ENCODE assay signal across 22 mouse cellular contexts in the genomic region with DNA sequence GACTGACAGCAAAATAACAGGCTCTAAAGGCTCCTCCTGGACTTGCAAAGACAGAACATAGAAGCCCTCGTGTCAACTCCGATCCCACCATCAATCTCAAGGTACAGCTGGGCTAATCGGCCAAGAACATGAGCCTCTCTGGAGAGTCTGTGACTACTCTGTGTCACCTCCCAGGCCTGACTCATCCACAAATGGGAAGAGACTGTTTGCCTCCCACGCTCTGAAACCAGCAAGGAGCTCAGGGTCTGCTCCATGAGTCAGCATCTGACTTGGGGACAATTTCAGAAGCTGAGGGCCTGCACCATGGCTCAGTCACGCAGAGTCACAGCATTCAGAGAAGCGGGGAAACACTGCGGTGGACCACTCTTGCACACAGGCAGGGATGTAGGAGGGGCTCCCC.
DNase-seq lines count a peak whose midpoint lies in the region; ATAC-seq and TF ChIP-seq lines count a peak whose summit lies in the region.
"Had no signal": no experiment of that assay in that cellular context is flagged by ENCODE, and none has a peak within 500 bp of the region (broad histone marks: within the 10 kb centered on the region; RNA-seq: fewer than 3 reads in every experiment).

No protein-coding gene starts in this region.

- no peaks in the 10 kb centered on the region for H3K79me2 ChIP-seq in myocyte (ENCODE audit: control insufficient read depth, insufficient read depth)

- H3K4me2 ChIP-seq in myocyte (ENCODE audit: low read depth): peak overlapping the region; percentile 40
- no peak overlapping the region for H3K4me2 ChIP-seq in liver, embryonic 12.5 days
- H3K4me2 ChIP-seq: kidney, embryonic 15.5 days; limb, embryonic 13.5 days; midbrain, embryonic 15.5 days had no signal

- H3K27me3 ChIP-seq in myocyte (ENCODE audit: control insufficient read depth, insufficient read depth, insufficient read length): no peaks in the 10 kb centered on the region
- no peaks in the 10 kb centered on the region for H3K27me3 ChIP-seq in liver, embryonic 12.5 days (replicated peaks)
- H3K27me3 ChIP-seq in forebrain, embryonic 10.5 days (ENCODE audit: poor library complexity, severe bottlenecking): no peaks in the 10 kb centered on the region
- H3K27me3 ChIP-seq: kidney, embryonic 15.5 days; midbrain, embryonic 15.5 days had no signal

- H3K4me3 ChIP-seq in myocyte: no peak overlapping the region
- H3K4me3 ChIP-seq in liver, embryonic 12.5 days: no peak overlapping the region
- no peak overlapping the region for H3K4me3 ChIP-seq in forebrain, embryonic 10.5 days
- H3K4me3 ChIP-seq: hindbrain, embryonic 10.5 days; kidney, embryonic 15.5 days; limb, embryonic 13.5 days; midbrain, embryonic 15.5 days had no signal

- no peaks in the 10 kb centered on the region for H3K9me3 ChIP-seq in liver, embryonic 12.5 days (replicated peaks)
- no peaks in the 10 kb centered on the region for H3K9me3 ChIP-seq in forebrain, embryonic 10.5 days
- H3K9me3 ChIP-seq: hindbrain, embryonic 10.5 days; kidney, embryonic 15.5 days; limb, embryonic 13.5 days; midbrain, embryonic 15.5 days had no signal

- TF ChIP-seq POLR2A in myocyte (IDR thresholded peaks at IDR 0.05; ENCODE audit: insufficient read length, low read depth): no peak

- no peaks in the 10 kb centered on the region for H3K4me1 ChIP-seq in liver, embryonic 12.5 days
- H3K4me1 ChIP-seq in forebrain, embryonic 10.5 days: peaks cover 5% of the 10 kb centered on the region
- H3K4me1 ChIP-seq: midbrain, embryonic 15.5 days had no signal

- peak; percentile 21 for DNase-seq in left cerebral cortex, adult 11 months (ENCODE audit: low spot score)
- no peak for DNase-seq in left cerebral cortex, postnatal 10 days (ENCODE audit: extremely low spot score in 1 of 2, low spot score in 2 of 2)
- DNase-seq in right cerebral cortex, adult 2 months (ENCODE audit: low spot score in 2 of 2): peak; percentile 38 to 56
- DNase-seq in right cerebral cortex, postnatal 14 days: no peak
- DNase-seq in adrenal gland, postnatal 14 days: peak; percentile 61
- no peak for DNase-seq in forebrain, embryonic 10.5 days (ENCODE audit: extremely low spot score, low spot score)
- DNase-seq: cerebellum, adult 9-11 months; embryo, embryonic 11 days; forebrain, postnatal 0 days; gastrocnemius, postnatal 36 days; kidney, postnatal 4 days; lung, postnatal 36 days; thymus, postnatal 4 days had no signal

- no peaks in the 10 kb centered on the region for H3K36me3 ChIP-seq in myocyte (ENCODE audit: control insufficient read depth, insufficient read depth)
- H3K36me3 ChIP-seq in liver, embryonic 12.5 days: no peaks in the 10 kb centered on the region
- no peaks in the 10 kb centered on the region for H3K36me3 ChIP-seq in forebrain, embryonic 10.5 days (replicated peaks)
- H3K36me3 ChIP-seq: hindbrain, embryonic 10.5 days; kidney, embryonic 15.5 days; limb, embryonic 13.5 days; midbrain, embryonic 15.5 days had no signal

- intact Hi-C loops in left cerebral cortex, postnatal 10 days (cut with DNase I): no loop called here

- ATAC-seq in liver, embryonic 12.5 days: no peak
- ATAC-seq: forebrain, postnatal 0 days; hindbrain, postnatal 0 days; intestine, postnatal 0 days; midbrain, embryonic 15.5 days had no signal

- no peak overlapping the region for H3ac ChIP-seq in myocyte (ENCODE audit: control insufficient read depth, insufficient read length)

- 75% methylated on average over 7 of the region's 7 CpGs for WGBS in liver, embryonic 12.5 days (ENCODE audit: insufficient replicate concordance)
- WGBS in forebrain, embryonic 10.5 days: 90% methylated on average over 7 of the region's 7 CpGs

- no peak overlapping the region for H3K27ac ChIP-seq in liver, embryonic 12.5 days
- no peak overlapping the region for H3K27ac ChIP-seq in forebrain, embryonic 10.5 days
- H3K27ac ChIP-seq: hindbrain, embryonic 10.5 days; hindbrain, postnatal 0 days; kidney, embryonic 15.5 days; limb, embryonic 13.5 days; liver, embryonic 14.5 days; midbrain, embryonic 15.5 days had no signal

- no peak overlapping the region for H3K9ac ChIP-seq in liver, embryonic 12.5 days
- H3K9ac ChIP-seq: forebrain, postnatal 0 days; kidney, embryonic 15.5 days; limb, embryonic 13.5 days; liver, embryonic 14.5 days; midbrain, embryonic 15.5 days had no signal

TF ChIP-seq in myocyte, 11 proteins besides CTCF, POLR2A, EP300 and RAD21:
- TF ChIP-seq MAX (IDR thresholded peaks at IDR 0.05; ENCODE audit: low read depth) (no peak), REST (IDR thresholded peaks at IDR 0.05; ENCODE audit: insufficient read depth, insufficient read length) (no peak), POLR2AphosphoS2 (IDR thresholded peaks at IDR 0.05; ENCODE audit: insufficient read length, low read depth) (no peak), USF1 (IDR thresholded peaks at IDR 0.05; ENCODE audit: low read depth) (no peak), TCF12 (IDR thresholded peaks at IDR 0.05; ENCODE audit: insufficient read depth, poor library complexity, severe bottlenecking) (no peak), E2F4 (IDR thresholded peaks at IDR 0.05; ENCODE audit: insufficient read depth) (no peak), SRF (IDR thresholded peaks at IDR 0.05; ENCODE audit: control insufficient read depth, insufficient read length, low read depth) (no peak), CEBPB (IDR thresholded peaks at IDR 0.05; ENCODE audit: insufficient read depth, poor library complexity, severe bottlenecking) (no peak), TCF3 (IDR thresholded peaks at IDR 0.05; ENCODE audit: insufficient read length, low read depth) (no peak), MYOG (IDR thresholded peaks at IDR 0.05; ENCODE audit: control insufficient read depth in 1 of 3, insufficient read depth in 1 of 3, insufficient read length in 2 of 3, low read depth in 2 of 3) (no peak), MYOD1 (IDR thresholded peaks at IDR 0.05; ENCODE audit: control insufficient read depth in 1 of 3, insufficient read length in 2 of 3, low read depth in 2 of 3) (no peak)

Comparison
In these comparisons a context has a peak if more than half of its experiments do, and no peak if none do; other contexts are left out.
1. DNase-seq: peak in left cerebral cortex, adult 11 months (single experiment), right cerebral cortex, adult 2 months (2 of 2) and adrenal gland, postnatal 14 days (single experiment); none in left cerebral cortex, postnatal 10 days (0 of 2), right cerebral cortex, postnatal 14 days (single experiment) and forebrain, embryonic 10.5 days (single experiment).